Mouse (Mus musculus) CD8-positive naive resting alpha-beta T cell, adult 2 months (primary cell): ENCODE measurements around the gene Nubp1.

Experiments used
- DNase-seq, 2 experiments: peaks; one replicate each; pipeline ENCODE4 v3.0.0; 2022; ENCODE audit warnings: low read depth in 2 of 2, low spot score in 2 of 2

Gene Nubp1

DNA sequence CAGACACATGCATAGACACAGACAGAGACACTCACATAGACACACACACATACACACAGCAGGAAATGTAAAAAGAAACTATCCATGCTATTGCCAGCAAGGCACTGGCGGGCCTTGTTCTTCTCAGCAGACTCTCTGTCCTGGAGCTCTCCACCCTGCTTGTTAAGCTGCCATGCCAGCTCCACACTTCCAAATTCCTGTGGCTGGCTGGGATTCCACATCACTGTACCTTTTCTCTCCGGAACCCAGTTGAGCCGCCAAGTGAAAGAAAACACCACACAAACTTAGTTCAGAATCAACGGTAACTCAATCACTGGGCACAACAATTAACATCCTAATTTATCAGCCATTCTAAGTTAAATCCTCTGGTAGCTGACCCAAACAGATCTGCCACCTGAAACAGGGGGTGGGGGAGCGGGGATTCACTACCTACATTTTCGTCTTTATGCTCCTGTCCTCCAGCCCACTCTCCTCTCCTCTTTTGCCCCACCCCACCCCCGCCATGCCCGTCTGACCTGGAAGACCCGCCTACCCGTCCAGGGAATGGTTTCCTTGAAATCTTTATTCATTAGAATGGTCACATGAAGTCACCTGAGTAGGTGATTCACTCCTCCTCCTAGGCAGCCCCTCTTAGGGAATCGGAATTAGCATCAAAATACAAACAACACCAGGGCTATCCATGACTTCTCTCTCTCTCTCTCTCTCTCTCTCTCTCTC is 55.8 kb downstream of the Nubp1 start:
- no peak for DNase-seq

- no peak for DNase-seq
Measured at GRCm38 (mm10) chr16:10468201-10468600, 56.5 kb downstream of the Nubp1 start.

GRCm38 (mm10) chr16:10471950-10472349 is 60.2 kb downstream of the Nubp1 start:
- DNase-seq: no peak
